Mouse (Mus musculus): ENCODE data around the gene Aldoc. TPM values are rescaled to one million over a fixed set of nuclear protein-coding genes. Genes with fewer than 3 reads are reported as not detected.

Gene Aldoc
- polyA plus RNA-seq, 1 experiment from 2014 or later: 24.1 TPM

GRCm38 (mm10) chr11:78327215-78327614, 4.4 kb downstream of the Aldoc start:
- no peak overlapping the region for H3K4me2 ChIP-seq (ENCODE audit: low read depth, low read length)
- WGBS: 92% methylated on average over 4 of the region's 4 CpGs
- no peak for ATAC-seq (ENCODE audit: low read depth)
- no peaks in the 10 kb centered on the region for H3K27me3 ChIP-seq (replicated peaks; ENCODE audit: control insufficient read depth, insufficient read depth, low read length)
- DNase-seq (ENCODE audit: low spot score): no peak
- H3K4me1 ChIP-seq (ENCODE audit: control insufficient read depth, insufficient read depth, low read length): peaks cover 15% of the 10 kb centered on the region
- H3K36me3 ChIP-seq (ENCODE audit: control insufficient read depth, insufficient read depth, low read length): no peaks in the 10 kb centered on the region
- H3K27ac ChIP-seq (replicated peaks; ENCODE audit: low read depth, low read length): no peak overlapping the region
- H3K9ac ChIP-seq (ENCODE audit: low read depth, low read length): no peak overlapping the region
- no peak overlapping the region for H3K4me3 ChIP-seq (ENCODE audit: low read depth, low read length)
- no peaks in the 10 kb centered on the region for H3K9me3 ChIP-seq (ENCODE audit: control insufficient read depth, low read length)

GRCm38 (mm10) chr11:78327634-78328511, 5.1 kb downstream of the Aldoc start, which contains the start of gene Pigs:
Pigs (plus strand) TSS chr11:78328415.
- Histone ChIP-seq H3K27ac (replicated peaks; ENCODE audit: low read depth, low read length) (peak within 1 kb of the TSS; percentile 71; the same call in 1 of the 2 replicates), H3K27me3 (replicated peaks; ENCODE audit: control insufficient read depth, insufficient read depth, low read length) (no peaks in the 10 kb centered on the region), H3K4me2 (ENCODE audit: low read depth, low read length) (peak within 1 kb of the TSS; percentile 86), H3K4me1 (ENCODE audit: control insufficient read depth, insufficient read depth, low read length) (peaks cover 11% of the 10 kb centered on the region), H3K36me3 (ENCODE audit: control insufficient read depth, insufficient read depth, low read length) (0 out of 2 replicates have a peak, but pooled peaks cover 4% of the 10 kb centered on the region), H3K9ac (ENCODE audit: low read depth, low read length) (peak within 1 kb of the TSS; percentile 77), H3K9me3 (ENCODE audit: control insufficient read depth, low read length) (no peaks in the 10 kb centered on the region), H3K4me3 (ENCODE audit: low read depth, low read length) (peak within 1 kb of the TSS; percentile 70)
- 13% methylated on average over 37 of the region's 37 CpGs for WGBS
- peak; percentile 98 for ATAC-seq (ENCODE audit: low read depth)
- peak; percentile 97 for DNase-seq (ENCODE audit: low spot score)

GRCm38 (mm10) chr11:78328512-78329056, 5.8 kb downstream of the Aldoc start:
- peak overlapping the region; percentile 70 for H3K4me3 ChIP-seq (ENCODE audit: low read depth, low read length)
- no peaks in the 10 kb centered on the region for H3K27me3 ChIP-seq (replicated peaks; ENCODE audit: control insufficient read depth, insufficient read depth, low read length)
- H3K27ac ChIP-seq (replicated peaks; ENCODE audit: low read depth, low read length): peak overlapping the region; percentile 71; the same call in 1 of the 2 replicates
- DNase-seq (ENCODE audit: low spot score) (no peak), ATAC-seq (ENCODE audit: low read depth) (peak; percentile 75)
- H3K9ac ChIP-seq (ENCODE audit: low read depth, low read length): peak overlapping the region; percentile 77
- 3% methylated on average over 24 of the region's 41 CpGs for WGBS
- H3K4me1 ChIP-seq (ENCODE audit: control insufficient read depth, insufficient read depth, low read length): 0 out of 2 replicates have a peak, but pooled peaks cover 4% of the 10 kb centered on the region
- H3K4me2 ChIP-seq (ENCODE audit: low read depth, low read length): peak overlapping the region; percentile 86
- H3K36me3 ChIP-seq (ENCODE audit: control insufficient read depth, insufficient read depth, low read length): 0 out of 2 replicates have a peak, but pooled peaks cover 9% of the 10 kb centered on the region
- no peaks in the 10 kb centered on the region for H3K9me3 ChIP-seq (ENCODE audit: control insufficient read depth, low read length)

GRCm38 (mm10) chr11:78332676-78333075, 9.9 kb downstream of the Aldoc start:
- Histone ChIP-seq H3K27me3 (replicated peaks; ENCODE audit: control insufficient read depth, insufficient read depth, low read length) (no peaks in the 10 kb centered on the region), H3K27ac (replicated peaks; ENCODE audit: low read depth, low read length) (no peak overlapping the region), H3K9me3 (ENCODE audit: control insufficient read depth, low read length) (no peaks in the 10 kb centered on the region), H3K36me3 (ENCODE audit: control insufficient read depth, insufficient read depth, low read length) (peaks cover 45% of the 10 kb centered on the region), H3K4me2 (ENCODE audit: low read depth, low read length) (no peak overlapping the region), H3K9ac (ENCODE audit: low read depth, low read length) (no peak overlapping the region), H3K4me3 (ENCODE audit: low read depth, low read length) (no peak overlapping the region), H3K4me1 (ENCODE audit: control insufficient read depth, insufficient read depth, low read length) (0 out of 2 replicates have a peak, but pooled peaks cover 4% of the 10 kb centered on the region)
- ATAC-seq (ENCODE audit: low read depth): no peak
- DNase-seq (ENCODE audit: low spot score): no peak
- 97% methylated on average over 12 of the region's 12 CpGs for WGBS

GRCm38 (mm10) chr11:78333992-78334391, 11.2 kb downstream of the Aldoc start:
- WGBS: 87% methylated on average over 5 of the region's 5 CpGs
- Histone ChIP-seq H3K27me3 (replicated peaks; ENCODE audit: control insufficient read depth, insufficient read depth, low read length) (no peaks in the 10 kb centered on the region), H3K9ac (ENCODE audit: low read depth, low read length) (no peak overlapping the region), H3K4me2 (ENCODE audit: low read depth, low read length) (no peak overlapping the region), H3K36me3 (ENCODE audit: control insufficient read depth, insufficient read depth, low read length) (peaks cover 56% of the 10 kb centered on the region), H3K9me3 (ENCODE audit: control insufficient read depth, low read length) (no peaks in the 10 kb centered on the region), H3K4me1 (ENCODE audit: control insufficient read depth, insufficient read depth, low read length) (0 out of 2 replicates have a peak, but pooled peaks cover 3% of the 10 kb centered on the region), H3K4me3 (ENCODE audit: low read depth, low read length) (no peak overlapping the region), H3K27ac (replicated peaks; ENCODE audit: low read depth, low read length) (no peak overlapping the region)
- ATAC-seq (ENCODE audit: low read depth) (no peak), DNase-seq (ENCODE audit: low spot score) (no peak)

- no peak overlapping the region for H3K9ac ChIP-seq (ENCODE audit: low read depth, low read length)
- H3K9me3 ChIP-seq (ENCODE audit: control insufficient read depth, low read length): no peaks in the 10 kb centered on the region
- H3K4me1 ChIP-seq (ENCODE audit: control insufficient read depth, insufficient read depth, low read length): no peaks in the 10 kb centered on the region
- WGBS: 94% methylated on average over 8 of the region's 8 CpGs
- ATAC-seq (ENCODE audit: low read depth) (no peak), DNase-seq (ENCODE audit: low spot score) (no peak)
- H3K36me3 ChIP-seq (ENCODE audit: control insufficient read depth, insufficient read depth, low read length): peaks cover 67% of the 10 kb centered on the region
- no peaks in the 10 kb centered on the region for H3K27me3 ChIP-seq (replicated peaks; ENCODE audit: control insufficient read depth, insufficient read depth, low read length)
- no peak overlapping the region for H3K27ac ChIP-seq (replicated peaks; ENCODE audit: low read depth, low read length)
- H3K4me2 ChIP-seq (ENCODE audit: low read depth, low read length): no peak overlapping the region
- no peak overlapping the region for H3K4me3 ChIP-seq (ENCODE audit: low read depth, low read length)
Observed at GRCm38 (mm10) chr11:78337040-78337439, 14.3 kb downstream of the Aldoc start.

- no peak overlapping the region for H3K27ac ChIP-seq (replicated peaks; ENCODE audit: low read depth, low read length)
- 84% methylated on average over 12 of the region's 12 CpGs for WGBS
- peaks cover 21% of the 10 kb centered on the region for H3K4me1 ChIP-seq (ENCODE audit: control insufficient read depth, insufficient read depth, low read length)
- H3K9me3 ChIP-seq (ENCODE audit: control insufficient read depth, low read length): no peaks in the 10 kb centered on the region
- ATAC-seq (ENCODE audit: low read depth) (no peak), DNase-seq (ENCODE audit: low spot score) (no peak)
- H3K4me2 ChIP-seq (ENCODE audit: low read depth, low read length): no peak overlapping the region
- no peaks in the 10 kb centered on the region for H3K27me3 ChIP-seq (replicated peaks; ENCODE audit: control insufficient read depth, insufficient read depth, low read length)
- H3K9ac ChIP-seq (ENCODE audit: low read depth, low read length): no peak overlapping the region
- peaks cover 31% of the 10 kb centered on the region for H3K36me3 ChIP-seq (ENCODE audit: control insufficient read depth, insufficient read depth, low read length)
- H3K4me3 ChIP-seq (ENCODE audit: low read depth, low read length): no peak overlapping the region
Observed at GRCm38 (mm10) chr11:78341702-78342101, 18.9 kb downstream of the Aldoc start.

GRCm38 (mm10) chr11:78343381-78344327, 20.9 kb downstream of the Aldoc start, which contains the start of gene Unc119:
Unc119 (plus strand) TSS chr11:78343482.
- Histone ChIP-seq H3K9ac (ENCODE audit: low read depth, low read length) (peak within 1 kb of the TSS; percentile 86), H3K4me3 (ENCODE audit: low read depth, low read length) (peak within 1 kb of the TSS; percentile 84), H3K27me3 (replicated peaks; ENCODE audit: control insufficient read depth, insufficient read depth, low read length) (no peaks in the 10 kb centered on the region), H3K4me2 (ENCODE audit: low read depth, low read length) (peak within 1 kb of the TSS; percentile 66), H3K4me1 (ENCODE audit: control insufficient read depth, insufficient read depth, low read length) (peaks cover 21% of the 10 kb centered on the region), H3K36me3 (ENCODE audit: control insufficient read depth, insufficient read depth, low read length) (peaks cover 30% of the 10 kb centered on the region), H3K27ac (replicated peaks; ENCODE audit: low read depth, low read length) (peak within 1 kb of the TSS; percentile 82), H3K9me3 (ENCODE audit: control insufficient read depth, low read length) (no peaks in the 10 kb centered on the region)
- DNase-seq (ENCODE audit: low spot score): peak; percentile 91
- peak; percentile 87 for ATAC-seq (ENCODE audit: low read depth)
- 1% methylated on average over 29 of the region's 66 CpGs for WGBS

All from embryonic facial prominence, embryonic 14.5 days (tissue).